Mouse (Mus musculus) left cerebral cortex, postnatal 10 days (tissue): ENCODE measurements around the gene Rad51b. TPM values are rescaled to one million over a fixed set of nuclear protein-coding genes. Genes with fewer than 3 reads are reported as not detected.

Experiments
- total RNA-seq, 2 experiments: library from RNA; stranded (reverse); gene quantifications; 2 replicates each; pipeline ENCODE4 v1.2.3; 2021

The Rad51b gene
- total RNA-seq, 2 experiments from 2014 or later: 0.43 to 0.71 TPM

Other genes starting within 250 kb of the Rad51b start
- gene Pigh, start 207.6 kb upstream of the Rad51b start, total RNA-seq: 10 to 100 TPM in 1 of 2 experiments, 1 to 10 TPM in 1; 9.0 to 10.8 TPM
- gene Arg2, start 166.5 kb upstream of the Rad51b start, total RNA-seq: 10 to 100 TPM; 10.0 to 10.3 TPM
- gene Vti1b, start 124.6 kb upstream of the Rad51b start, total RNA-seq: 100 to 1,000 TPM; 186 to 187 TPM
- 10 to 100 TPM; 32.1 to 34.3 TPM for gene Rdh11, start 105.0 kb upstream of the Rad51b start, total RNA-seq
- gene Rdh12, start 88.4 kb upstream of the Rad51b start, total RNA-seq: 1 to 10 TPM in 1 of 2 experiments, under 1 TPM in 1; 0.86 to 1.5 TPM
- 10 to 100 TPM; 22.2 to 22.7 TPM for gene Zfyve26, start 978 bp upstream of the Rad51b start, total RNA-seq